Mouse (Mus musculus) small intestine, adult 2 months (tissue): Measurements from ENCODE around the gene Scml4. TPM values are rescaled to one million over a fixed set of nuclear protein-coding genes. Genes with fewer than 3 reads are reported as not detected.

ENCODE experiments used
- H3K27ac ChIP-seq: fragments of 200-500 bp; 2 replicates; pipeline ENCODE4 v1.5.1; 2012; ENCODE audit warnings: low read depth, low read length, control low read depth, inconsistent platforms; ENCODE audit not compliant: insufficient read depth
- H3K27me3 ChIP-seq: fragments of 200-500 bp; 2 replicates; pipeline ENCODE4 v1.6.1; 2012; ENCODE audit warnings: mild to moderate bottlenecking, moderate library complexity, low read length, inconsistent platforms; ENCODE audit not compliant: control insufficient read depth, insufficient read depth
- H3K36me3 ChIP-seq: fragments of 200-500 bp; 2 replicates; pipeline ENCODE4 v1.6.1; 2012; ENCODE audit warnings: mild to moderate bottlenecking, low read length, control low read depth, inconsistent platforms; ENCODE audit not compliant: control insufficient read depth, insufficient read depth
- H3K4me1 ChIP-seq: fragments of 200-500 bp; 2 replicates; pipeline ENCODE4 v1.6.1; 2012; ENCODE audit warnings: low read length, inconsistent platforms, mixed read lengths; ENCODE audit not compliant: control insufficient read depth, insufficient read depth, insufficient read length
- H3K4me3 ChIP-seq: fragments of 200-500 bp; 2 replicates; pipeline ENCODE4 v1.5.1; 2012; ENCODE audit warnings: low read depth, mild to moderate bottlenecking, control low read depth, inconsistent platforms, low read length, moderate library complexity
- CTCF ChIP-seq: fragments of 200-500 bp; IDR thresholded peaks from 2 replicates; pipeline ENCODE4 v1.5.1; 2012; ENCODE audit warnings: low read depth, mild to moderate bottlenecking, control low read depth, inconsistent platforms, low read length, moderate library complexity, mixed read lengths; ENCODE audit not compliant: insufficient replicate concordance, insufficient read length; ENCODE audit errors: extremely low read depth
- POLR2A ChIP-seq: fragments of 200-500 bp; IDR thresholded peaks from 2 replicates; pipeline ENCODE4 v1.6.1; 2012; ENCODE audit warnings: low read depth, mild to moderate bottlenecking, control low read depth, inconsistent platforms, low read length, moderate library complexity
- WGBS: fragments of 180-500 bp; shearing (Covaris S2); methylation state at CpG from one replicate; pipeline ENCODE4 v1.1.7; 2018; 5-methylcytosine and 5-hydroxymethylcytosine counted together
- polyA plus RNA-seq: library from polyadenylated mRNA; depleted of rRNA; stranded (reverse); fragments of >200 nt; gene quantifications from 2 replicates; pipeline ENCODE4 v1.2.3, GENCODE M21; 2012; rRNA removed

The Scml4 gene
- polyA plus RNA-seq, 1 experiment = 12.1 TPM

- Histone ChIP-seq H3K27me3 (peaks cover 11% of the 10 kb centered on the region), H3K36me3 (no peaks in the 10 kb centered on the region), H3K27ac (no peak overlapping the region), H3K4me1 (no peaks in the 10 kb centered on the region), H3K4me3 (peak overlapping the region; percentile 39)
- no peak for TF ChIP-seq POLR2A
- TF ChIP-seq CTCF = no peak
- 17% methylated on average over 25 of the region's 25 CpGs for WGBS
Observed at GRCm38 (mm10) chr10:43002721-43003465, 142.7 kb downstream of the Scml4 start.

GRCm38 (mm10) chr10:43003466-43003757 lies 143.2 kb downstream of the Scml4 start:
- 33% methylated on average over 5 of the region's 5 CpGs for WGBS
- TF ChIP-seq CTCF = no peak
- no peak for TF ChIP-seq POLR2A
- no peaks in the 10 kb centered on the region for H3K4me1 ChIP-seq
- no peak overlapping the region for H3K27ac ChIP-seq
- H3K4me3 ChIP-seq = no peak overlapping the region
- H3K27me3 ChIP-seq = peaks cover 14% of the 10 kb centered on the region
- no peaks in the 10 kb centered on the region for H3K36me3 ChIP-seq

GRCm38 (mm10) chr10:43004174-43004734 lies 144.1 kb downstream of the Scml4 start:
- Histone ChIP-seq H3K36me3 (no peaks in the 10 kb centered on the region), H3K4me1 (no peaks in the 10 kb centered on the region), H3K27ac (no peak overlapping the region), H3K27me3 (peaks cover 14% of the 10 kb centered on the region), H3K4me3 (no peak overlapping the region)
- TF ChIP-seq CTCF (no peak), POLR2A (no peak)
- WGBS = 86% methylated on average over 16 of the region's 16 CpGs

- Histone ChIP-seq H3K4me3 (no peak overlapping the region), H3K36me3 (no peaks in the 10 kb centered on the region), H3K27me3 (peaks cover 14% of the 10 kb centered on the region), H3K27ac (no peak overlapping the region), H3K4me1 (no peaks in the 10 kb centered on the region)
- no peak for TF ChIP-seq CTCF
- 92% methylated on average over 4 of the region's 4 CpGs for WGBS
Observed at GRCm38 (mm10) chr10:43005031-43005430, 144.9 kb downstream of the Scml4 start.

- TF ChIP-seq POLR2A (no peak), CTCF (no peak)
- WGBS = 66% methylated on average over 7 of the region's 7 CpGs
- Histone ChIP-seq H3K27ac (no peak overlapping the region), H3K4me3 (no peak overlapping the region), H3K4me1 (no peaks in the 10 kb centered on the region), H3K27me3 (peaks cover 16% of the 10 kb centered on the region), H3K36me3 (no peaks in the 10 kb centered on the region)
Observed at GRCm38 (mm10) chr10:43005677-43006076, 145.5 kb downstream of the Scml4 start.

GRCm38 (mm10) chr10:43006534-43006933 lies 146.4 kb downstream of the Scml4 start:
- Histone ChIP-seq H3K27ac (no peak overlapping the region), H3K27me3 (peaks cover 16% of the 10 kb centered on the region), H3K36me3 (no peaks in the 10 kb centered on the region), H3K4me1 (no peaks in the 10 kb centered on the region), H3K4me3 (no peak overlapping the region)
- TF ChIP-seq CTCF = no peak
- TF ChIP-seq POLR2A = no peak
- WGBS = 80% methylated on average over 4 of the region's 4 CpGs

- H3K4me1 ChIP-seq = no peaks in the 10 kb centered on the region
- peaks cover 6% of the 10 kb centered on the region; the same call in 1 of the 2 replicates for H3K27me3 ChIP-seq
- H3K36me3 ChIP-seq = no peaks in the 10 kb centered on the region
- H3K4me3 ChIP-seq = no peak overlapping the region
- H3K27ac ChIP-seq = no peak overlapping the region
- no peak for TF ChIP-seq CTCF
- no peak for TF ChIP-seq POLR2A
- 54% methylated on average over 11 of the region's 11 CpGs for WGBS
Observed at GRCm38 (mm10) chr10:43008116-43008515, 147.9 kb downstream of the Scml4 start.

Other genes starting within 250 kb of the Scml4 start
- gene Sec63, start 98.9 kb upstream of the Scml4 start, polyA plus RNA-seq = 3.2 and 5.0 TPM in 2 replicates